Mouse (Mus musculus) stomach, postnatal 0 days (tissue): Measurements from ENCODE around the gene Cenpo.

Experiments
- CTCF ChIP-seq: IDR thresholded peaks from 2 replicates; pipeline ENCODE4 v1.5.1; 2016; ENCODE audit warnings: antibody characterized with exemption, low read depth, mild to moderate bottlenecking, moderate library complexity
- EP300 ChIP-seq: optimal IDR thresholded peaks from 2 replicates; pipeline ENCODE3; 2016; ENCODE audit warnings: antibody characterized with exemption

- TF ChIP-seq EP300 (no peak), CTCF (peak; percentile 18; the same call in 1 of the 2 replicates)
These were observed 41.6 kb downstream of the Cenpo start for GRCm38 (mm10) chr12:4192514-4192913.
